Mouse (Mus musculus) midbrain, embryonic 14.5 days (tissue): ENCODE measurements around the gene Gm42417. TPM values are rescaled to one million over a fixed set of nuclear protein-coding genes. Genes with fewer than 3 reads are reported as not detected.

Source experiments
- ATAC-seq: fragments of 200-750 bp; cut with Nextera tagmentation; 2 replicates; pipeline ENCODE4 v1.8.0; 2017; ENCODE audit warnings: moderate number of reproducible peaks, moderate library complexity; ENCODE audit not compliant: low FRiP score, low TSS enrichment
- DNase-seq: peaks from one replicate; pipeline ENCODE4 v3.0.0-alpha.2; 2015
- H3K27ac ChIP-seq: fragments of 300-500 bp; sonication (generic); replicated peaks from 2 replicates; pipeline ENCODE4 v1.5.1; 2014; ENCODE audit warnings: mild to moderate bottlenecking, low read depth, low read length, moderate library complexity
- H3K27me3 ChIP-seq: fragments of 300-500 bp; sonication (generic); 2 replicates; pipeline ENCODE4 v1.6.1; 2014; ENCODE audit warnings: low read length, control low read depth, mixed read lengths; ENCODE audit not compliant: control insufficient read depth, insufficient read depth
- H3K36me3 ChIP-seq: fragments of 300-500 bp; sonication (generic); 2 replicates; pipeline ENCODE4 v1.6.1; 2014; ENCODE audit warnings: low read length, control low read depth; ENCODE audit not compliant: control insufficient read depth, insufficient read depth
- H3K4me1 ChIP-seq: fragments of 300-500 bp; sonication (generic); 2 replicates; pipeline ENCODE4 v1.6.1; 2014; ENCODE audit warnings: mild to moderate bottlenecking, antibody characterized with exemption, low read length, control low read depth; ENCODE audit not compliant: control insufficient read depth, insufficient read depth
- H3K4me2 ChIP-seq: fragments of 300-500 bp; sonication (generic); 2 replicates; pipeline ENCODE4 v1.6.1; 2014; ENCODE audit warnings: mild to moderate bottlenecking, low read length, moderate library complexity
- H3K4me3 ChIP-seq: fragments of 300-500 bp; sonication (generic); replicated peaks from 2 replicates; pipeline ENCODE4 v1.5.1; 2014; ENCODE audit warnings: low read depth, low read length
- H3K9ac ChIP-seq: fragments of 300-500 bp; sonication (generic); replicated peaks from 2 replicates; pipeline ENCODE4 v1.6.1; 2014; ENCODE audit warnings: mild to moderate bottlenecking, low read length, moderate library complexity
- H3K9me3 ChIP-seq: fragments of 300-500 bp; sonication (generic); 2 replicates; pipeline ENCODE4 v1.6.1; 2016; ENCODE audit warnings: low read length, control low read depth, mixed read lengths; ENCODE audit not compliant: control insufficient read depth
- WGBS: fragments of 180-500 bp; shearing (Covaris S2); extraction: QIAGEN DNeasy Blood & Tissue Kit; methylation state at CpG from one replicate; pipeline ENCODE4 v1.1.7; 2014; 5-methylcytosine and 5-hydroxymethylcytosine counted together
- polyA plus RNA-seq: library from polyadenylated mRNA; unstranded; fragments of >200 nt; fragmentation: Nextera tagmentation; extraction: Ambion mirVana; gene quantifications from 2 replicates; pipeline ENCODE4 v1.2.1, GENCODE M21; 2014

Gm42417 gene
- polyA plus RNA-seq, 1 experiment from 2014 or later, result not detected

DNA sequence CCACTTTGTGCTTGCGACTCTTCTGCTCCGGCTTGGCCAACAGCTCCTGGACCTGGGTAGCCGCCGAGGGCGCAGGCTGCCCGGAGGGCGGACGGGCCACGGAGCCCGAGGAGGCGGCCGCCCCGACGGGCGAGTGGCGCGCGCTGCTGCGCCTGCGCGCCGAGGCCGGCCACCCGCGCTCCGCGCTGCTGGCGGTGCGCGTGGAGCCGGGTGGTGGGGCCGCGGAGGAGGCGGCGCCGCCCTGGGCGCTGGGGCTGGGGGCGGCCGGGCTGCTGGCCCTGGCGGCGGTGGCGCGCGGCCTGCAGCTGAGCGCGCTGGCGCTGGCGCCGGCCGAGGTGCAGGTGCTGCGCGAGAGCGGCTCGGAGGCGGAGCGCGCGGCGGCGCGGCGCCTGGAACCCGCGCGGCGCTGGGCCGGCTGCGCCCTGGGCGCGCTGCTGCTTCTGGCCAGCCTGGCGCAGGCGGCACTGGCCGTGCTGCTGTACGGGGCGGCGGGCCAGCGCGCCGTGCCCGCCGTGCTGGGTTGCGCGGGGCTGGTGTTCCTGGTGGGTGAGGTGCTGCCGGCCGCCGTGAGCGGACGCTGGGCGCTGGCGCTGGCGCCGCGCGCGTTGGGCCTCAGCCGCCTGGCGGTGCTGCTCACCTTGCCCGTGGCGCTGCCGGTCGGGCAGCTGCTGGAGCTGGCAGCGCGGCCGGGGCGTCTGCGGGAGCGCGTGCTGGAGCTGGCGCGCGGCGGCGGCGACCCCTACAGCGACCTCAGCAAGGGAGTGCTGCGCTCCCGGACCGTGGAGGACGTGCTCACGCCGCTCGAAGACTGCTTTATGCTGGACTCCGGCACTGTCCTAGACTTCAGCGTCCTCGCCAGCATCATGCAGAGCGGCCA, 26.9 kb downstream of the Gm42417 start:
- H3K27ac ChIP-seq, result peak overlapping the region; percentile 96
- H3K36me3 ChIP-seq, result 0 out of 2 replicates have a peak, but pooled peaks cover 2% of the 10 kb centered on the region
- no peaks in the 10 kb centered on the region for H3K27me3 ChIP-seq
- WGBS, result under 1% methylated on average over 124 of the region's 126 CpGs
- peak overlapping the region; percentile 85 for H3K9ac ChIP-seq
- ATAC-seq (peak; percentile 74), DNase-seq (peak; percentile 80)
- peak overlapping the region; percentile 83 for H3K4me3 ChIP-seq
- H3K9me3 ChIP-seq, result no peaks in the 10 kb centered on the region
- peaks cover 23% of the 10 kb centered on the region for H3K4me1 ChIP-seq
- H3K4me2 ChIP-seq, result peak overlapping the region; percentile 97

- ATAC-seq (peak; percentile 98), DNase-seq (peak; percentile 99)
- peak within 1 kb of the TSS; percentile 85 for H3K9ac ChIP-seq
- 0 out of 2 replicates have a peak, but pooled peaks cover 8% of the 10 kb centered on the region for H3K36me3 ChIP-seq
- peak within 1 kb of the TSS; percentile 97 for H3K4me2 ChIP-seq
- H3K27me3 ChIP-seq, result no peaks in the 10 kb centered on the region
- H3K27ac ChIP-seq, result peak within 1 kb of the TSS; percentile 96
- peak within 1 kb of the TSS; percentile 83 for H3K4me3 ChIP-seq
- 2% methylated on average over 51 of the region's 51 CpGs for WGBS
- H3K9me3 ChIP-seq, result no peaks in the 10 kb centered on the region
- peaks cover 23% of the 10 kb centered on the region for H3K4me1 ChIP-seq
Measured at GRCm38 (mm10) chr1:36511289-36512021, 27.8 kb downstream of the Gm42417 start, which contains the start of gene Cnnm3. Gene Cnnm3 (plus strand): TSS chr1:36511867.

GRCm38 (mm10) chr1:36508238-36508637, 31.0 kb downstream of the Gm42417 start:
- no peaks in the 10 kb centered on the region for H3K9me3 ChIP-seq

GRCm38 (mm10) chr1:36501261-36501660, 38.0 kb downstream of the Gm42417 start:
- Histone ChIP-seq H3K27me3 (no peaks in the 10 kb centered on the region), H3K4me2 (no peak overlapping the region), H3K36me3 (peaks cover 25% of the 10 kb centered on the region; the same call in 1 of the 2 replicates), H3K4me3 (no peak overlapping the region), H3K9ac (no peak overlapping the region), H3K9me3 (no peaks in the 10 kb centered on the region), H3K4me1 (no peaks in the 10 kb centered on the region), H3K27ac (no peak overlapping the region)
- no peak; the same call in 1 of the 2 replicates for ATAC-seq
- WGBS, result 4% methylated on average over 3 of the region's 3 CpGs
- DNase-seq, result peak; percentile 88

More at GRCm38 (mm10) chr1:36508238-36508637, 31.0 kb downstream of the Gm42417 start:
- ATAC-seq, result no peak
- no peak overlapping the region for H3K27ac ChIP-seq
- H3K4me2 ChIP-seq, result no peak overlapping the region
- DNase-seq, result no peak
- H3K4me1 ChIP-seq, result peaks cover 2% of the 10 kb centered on the region; the same call in 1 of the 2 replicates
- no peak overlapping the region for H3K9ac ChIP-seq
- H3K27me3 ChIP-seq, result no peaks in the 10 kb centered on the region
- H3K36me3 ChIP-seq, result 0 out of 2 replicates have a peak, but pooled peaks cover 19% of the 10 kb centered on the region
- no peak overlapping the region for H3K4me3 ChIP-seq
- 87% methylated on average over 5 of the region's 5 CpGs for WGBS

- no peaks in the 10 kb centered on the region for H3K4me1 ChIP-seq
- no peaks in the 10 kb centered on the region for H3K27me3 ChIP-seq
- H3K4me3 ChIP-seq, result no peak overlapping the region
- H3K9me3 ChIP-seq, result no peaks in the 10 kb centered on the region
- peaks cover 16% of the 10 kb centered on the region; the same call in 1 of the 2 replicates for H3K36me3 ChIP-seq
- no peak overlapping the region for H3K4me2 ChIP-seq
- 83% methylated on average over 2 of the region's 2 CpGs for WGBS
- H3K27ac ChIP-seq, result no peak overlapping the region
- H3K9ac ChIP-seq, result no peak overlapping the region
- no peak for ATAC-seq
- DNase-seq, result no peak
Measured at GRCm38 (mm10) chr1:36497312-36497711, 41.9 kb downstream of the Gm42417 start.

DNA sequence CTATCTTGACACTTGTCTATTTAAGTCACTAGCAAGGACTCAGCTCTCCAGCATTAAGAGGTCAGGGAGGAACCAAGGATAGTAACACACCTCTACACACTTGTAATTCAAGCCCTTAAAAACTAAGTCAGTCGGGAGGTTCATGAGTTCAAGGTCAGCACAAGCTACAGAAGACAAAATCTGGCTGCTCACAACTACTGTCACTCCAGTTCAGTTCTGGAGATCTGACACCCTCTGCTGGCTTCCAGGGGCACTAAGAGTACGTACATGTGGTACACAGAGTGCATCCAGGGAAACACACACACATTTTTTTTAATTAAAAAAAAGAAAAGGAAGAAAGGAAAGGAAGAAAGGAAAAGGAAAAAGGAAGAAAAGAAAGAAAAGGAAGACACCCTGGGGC, 42.5 kb downstream of the Gm42417 start:
- no peak overlapping the region for H3K9ac ChIP-seq
- no peak overlapping the region for H3K4me3 ChIP-seq
- H3K9me3 ChIP-seq, result no peaks in the 10 kb centered on the region
- DNase-seq, result peak; percentile 52
- H3K4me2 ChIP-seq, result no peak overlapping the region
- H3K27ac ChIP-seq, result no peak overlapping the region
- H3K27me3 ChIP-seq, result no peaks in the 10 kb centered on the region
- ATAC-seq, result no peak
- WGBS, result 66% methylated on average over 2 of the region's 2 CpGs
- H3K36me3 ChIP-seq, result peaks cover 16% of the 10 kb centered on the region; the same call in 1 of the 2 replicates
- H3K4me1 ChIP-seq, result no peaks in the 10 kb centered on the region

- DNase-seq (no peak), ATAC-seq (no peak)
- H3K4me3 ChIP-seq, result no peak overlapping the region
- peaks cover 1% of the 10 kb centered on the region; the same call in 1 of the 2 replicates for H3K36me3 ChIP-seq
- no peak overlapping the region for H3K27ac ChIP-seq
- H3K27me3 ChIP-seq, result no peaks in the 10 kb centered on the region
- no peak overlapping the region for H3K4me2 ChIP-seq
- 88% methylated on average over 6 of the region's 6 CpGs for WGBS
- no peak overlapping the region for H3K9ac ChIP-seq
- H3K9me3 ChIP-seq, result no peaks in the 10 kb centered on the region
- H3K4me1 ChIP-seq, result no peaks in the 10 kb centered on the region
Measured at GRCm38 (mm10) chr1:36493299-36493698, 45.9 kb downstream of the Gm42417 start.

GRCm38 (mm10) chr1:36492416-36493139, 46.7 kb downstream of the Gm42417 start:
- no peaks in the 10 kb centered on the region for H3K36me3 ChIP-seq
- H3K9me3 ChIP-seq, result no peaks in the 10 kb centered on the region
- H3K9ac ChIP-seq, result no peak overlapping the region
- 41% methylated on average over 9 of the region's 9 CpGs for WGBS
- H3K4me1 ChIP-seq, result no peaks in the 10 kb centered on the region
- no peak for ATAC-seq
- no peak overlapping the region for H3K4me3 ChIP-seq
- peak; percentile 48 for DNase-seq
- no peak overlapping the region for H3K4me2 ChIP-seq
- H3K27ac ChIP-seq, result no peak overlapping the region
- no peaks in the 10 kb centered on the region for H3K27me3 ChIP-seq
